Mouse (Mus musculus) limb, embryonic 15.5 days (tissue): ENCODE measurements around the gene Olfr222. TPM values are rescaled to one million over a fixed set of nuclear protein-coding genes. Genes with fewer than 3 reads are reported as not detected.

ENCODE experiments used
- ATAC-seq: fragments of 200-750 bp; cut with Nextera tagmentation; 2 replicates; pipeline ENCODE4 v1.8.0; 2017; ENCODE audit warnings: low read depth, moderate TSS enrichment; ENCODE audit not compliant: insufficient number of reproducible peaks, low FRiP score, low TSS enrichment
- H3K27ac ChIP-seq: fragments of 300-500 bp; sonication (generic); 2 replicates; pipeline ENCODE4 v1.5.1; 2015; ENCODE audit warnings: moderate library complexity, mild to moderate bottlenecking, inconsistent platforms
- H3K27me3 ChIP-seq: fragments of 300-500 bp; sonication (generic); 2 replicates; pipeline ENCODE4 v1.6.1; 2015; ENCODE audit warnings: inconsistent platforms
- H3K36me3 ChIP-seq: fragments of 300-500 bp; sonication (generic); 2 replicates; pipeline ENCODE4 v1.6.1; 2015; ENCODE audit warnings: inconsistent platforms
- H3K4me1 ChIP-seq: fragments of 300-500 bp; sonication (generic); 2 replicates; pipeline ENCODE4 v1.6.1; 2015; ENCODE audit warnings: inconsistent platforms
- H3K4me2 ChIP-seq: fragments of 300-500 bp; sonication (generic); 2 replicates; pipeline ENCODE4 v1.6.1; 2015; ENCODE audit warnings: mild to moderate bottlenecking, inconsistent platforms
- H3K4me3 ChIP-seq: fragments of 300-500 bp; sonication (generic); 2 replicates; pipeline ENCODE4 v1.5.1; 2015; ENCODE audit warnings: mild to moderate bottlenecking, inconsistent platforms
- H3K9ac ChIP-seq: fragments of 300-500 bp; sonication (generic); 2 replicates; pipeline ENCODE4 v1.6.1; 2015; ENCODE audit warnings: inconsistent platforms
- H3K9me3 ChIP-seq: fragments of 300-500 bp; sonication (generic); 2 replicates; pipeline ENCODE4 v1.6.1; 2016; ENCODE audit warnings: inconsistent platforms
- WGBS: fragments of 180-500 bp; shearing (Covaris S2); methylation state at CpG from one replicate; pipeline ENCODE4 v1.1.7; 2015; 5-methylcytosine and 5-hydroxymethylcytosine counted together
- polyA plus RNA-seq: library from polyadenylated mRNA; unstranded; fragments of >200 nt; fragmentation: Nextera tagmentation; extraction: Ambion mirVana; gene quantifications from 2 replicates; pipeline ENCODE4 v1.2.1, GENCODE M21; 2015

Olfr222 gene
- polyA plus RNA-seq, 1 experiment from 2014 or later: not detected

GRCm38 (mm10) chr11:59584539-59584938 is 8.5 kb upstream of the Olfr222 start:
- no peaks in the 10 kb centered on the region for H3K27me3 ChIP-seq

GRCm38 (mm10) chr11:59575726-59576125 is 309 bp downstream of the Olfr222 start:
- WGBS: 36% methylated on average over 9 of the region's 9 CpGs
- no peaks in the 10 kb centered on the region for H3K4me1 ChIP-seq
- H3K4me3 ChIP-seq: no peak overlapping the region
- H3K27me3 ChIP-seq: peaks cover 16% of the 10 kb centered on the region
- H3K9me3 ChIP-seq: no peaks in the 10 kb centered on the region
- no peak overlapping the region for H3K27ac ChIP-seq
- no peak for ATAC-seq
- no peak overlapping the region for H3K4me2 ChIP-seq
- no peaks in the 10 kb centered on the region for H3K36me3 ChIP-seq
- no peak overlapping the region for H3K9ac ChIP-seq

More at GRCm38 (mm10) chr11:59584539-59584938, 8.5 kb upstream of the Olfr222 start:
- no peak for ATAC-seq
- no peak overlapping the region for H3K9ac ChIP-seq
- no peaks in the 10 kb centered on the region for H3K36me3 ChIP-seq
- no peak overlapping the region for H3K4me2 ChIP-seq
- H3K4me1 ChIP-seq: no peaks in the 10 kb centered on the region
- no peak overlapping the region for H3K27ac ChIP-seq
- no peaks in the 10 kb centered on the region for H3K9me3 ChIP-seq
- no peak overlapping the region for H3K4me3 ChIP-seq
- WGBS: 28% methylated on average over 6 of the region's 6 CpGs

GRCm38 (mm10) chr11:59569306-59569705 is 6.7 kb downstream of the Olfr222 start:
- Histone ChIP-seq H3K4me2 (no peak overlapping the region), H3K4me3 (no peak overlapping the region), H3K36me3 (no peaks in the 10 kb centered on the region), H3K9ac (no peak overlapping the region), H3K4me1 (no peaks in the 10 kb centered on the region), H3K27ac (no peak overlapping the region), H3K27me3 (peaks cover 12% of the 10 kb centered on the region), H3K9me3 (no peaks in the 10 kb centered on the region)
- 70% methylated on average over 3 of the region's 3 CpGs for WGBS
- ATAC-seq: no peak

GRCm38 (mm10) chr11:59562837-59563236 is 13.2 kb downstream of the Olfr222 start:
- H3K27ac ChIP-seq: no peak overlapping the region
- H3K27me3 ChIP-seq: no peaks in the 10 kb centered on the region
- no peak overlapping the region for H3K4me3 ChIP-seq
- 70% methylated on average over 9 of the region's 9 CpGs for WGBS
- ATAC-seq: no peak
- no peaks in the 10 kb centered on the region for H3K9me3 ChIP-seq
- H3K36me3 ChIP-seq: no peaks in the 10 kb centered on the region
- no peak overlapping the region for H3K9ac ChIP-seq
- no peak overlapping the region for H3K4me2 ChIP-seq
- H3K4me1 ChIP-seq: no peaks in the 10 kb centered on the region

GRCm38 (mm10) chr11:59562336-59562735 is 13.7 kb downstream of the Olfr222 start:
- Histone ChIP-seq H3K4me3 (no peak overlapping the region), H3K9me3 (no peaks in the 10 kb centered on the region), H3K36me3 (no peaks in the 10 kb centered on the region), H3K4me2 (no peak overlapping the region), H3K9ac (no peak overlapping the region), H3K4me1 (no peaks in the 10 kb centered on the region), H3K27ac (no peak overlapping the region), H3K27me3 (no peaks in the 10 kb centered on the region)
- no peak for ATAC-seq
- 90% methylated on average over 4 of the region's 4 CpGs for WGBS

- Histone ChIP-seq H3K27ac (no peak overlapping the region), H3K27me3 (no peaks in the 10 kb centered on the region), H3K9me3 (no peaks in the 10 kb centered on the region), H3K36me3 (no peaks in the 10 kb centered on the region), H3K4me1 (no peaks in the 10 kb centered on the region), H3K4me3 (no peak overlapping the region), H3K9ac (no peak overlapping the region), H3K4me2 (no peak overlapping the region)
- 60% methylated on average over 3 of the region's 3 CpGs for WGBS
- ATAC-seq: no peak
Observed at GRCm38 (mm10) chr11:59560906-59561305, 15.1 kb downstream of the Olfr222 start.

- 77% methylated on average over 8 of the region's 8 CpGs for WGBS
- H3K9ac ChIP-seq: no peak overlapping the region
- no peak for ATAC-seq
- H3K36me3 ChIP-seq: no peaks in the 10 kb centered on the region
- no peak overlapping the region for H3K27ac ChIP-seq
- no peaks in the 10 kb centered on the region for H3K9me3 ChIP-seq
- H3K4me2 ChIP-seq: no peak overlapping the region
- no peak overlapping the region for H3K4me3 ChIP-seq
- no peaks in the 10 kb centered on the region for H3K4me1 ChIP-seq
- no peaks in the 10 kb centered on the region for H3K27me3 ChIP-seq
Observed at GRCm38 (mm10) chr11:59554535-59554934, 21.5 kb downstream of the Olfr222 start.

GRCm38 (mm10) chr11:59554127-59554526 is 21.9 kb downstream of the Olfr222 start:
- ATAC-seq: no peak
- H3K4me2 ChIP-seq: no peak overlapping the region
- no peaks in the 10 kb centered on the region for H3K27me3 ChIP-seq
- H3K9me3 ChIP-seq: no peaks in the 10 kb centered on the region
- H3K4me3 ChIP-seq: no peak overlapping the region
- H3K9ac ChIP-seq: no peak overlapping the region
- WGBS: 93% methylated on average over 11 of the region's 11 CpGs
- no peaks in the 10 kb centered on the region for H3K36me3 ChIP-seq
- H3K4me1 ChIP-seq: no peaks in the 10 kb centered on the region
- no peak overlapping the region for H3K27ac ChIP-seq

GRCm38 (mm10) chr11:59544005-59544404 is 32.0 kb downstream of the Olfr222 start:
- H3K36me3 ChIP-seq: no peaks in the 10 kb centered on the region
- ATAC-seq: no peak
- no peaks in the 10 kb centered on the region for H3K9me3 ChIP-seq
- H3K27ac ChIP-seq: no peak overlapping the region
- no peaks in the 10 kb centered on the region for H3K27me3 ChIP-seq
- no peaks in the 10 kb centered on the region for H3K4me1 ChIP-seq
- H3K4me3 ChIP-seq: no peak overlapping the region
- H3K9ac ChIP-seq: no peak overlapping the region
- no peak overlapping the region for H3K4me2 ChIP-seq
- WGBS: 81% methylated on average over 9 of the region's 9 CpGs

- H3K4me2 ChIP-seq: no peak overlapping the region
- no peak for ATAC-seq
- H3K27ac ChIP-seq: no peak overlapping the region
- H3K9ac ChIP-seq: no peak overlapping the region
- 67% methylated on average over 3 of the region's 3 CpGs for WGBS
- H3K4me1 ChIP-seq: peaks cover 3% of the 10 kb centered on the region
- H3K36me3 ChIP-seq: no peaks in the 10 kb centered on the region
- H3K4me3 ChIP-seq: no peak overlapping the region
- H3K9me3 ChIP-seq: no peaks in the 10 kb centered on the region
- H3K27me3 ChIP-seq: no peaks in the 10 kb centered on the region
Observed at GRCm38 (mm10) chr11:59543376-59543775, 32.7 kb downstream of the Olfr222 start.

GRCm38 (mm10) chr11:59542442-59542841 is 33.6 kb downstream of the Olfr222 start:
- ATAC-seq: no peak
- Histone ChIP-seq H3K4me1 (peaks cover 13% of the 10 kb centered on the region), H3K27ac (no peak overlapping the region), H3K4me3 (no peak overlapping the region), H3K9ac (no peak overlapping the region), H3K36me3 (no peaks in the 10 kb centered on the region), H3K27me3 (no peaks in the 10 kb centered on the region), H3K9me3 (no peaks in the 10 kb centered on the region), H3K4me2 (no peak overlapping the region)
- WGBS: 75% methylated on average over 6 of the region's 6 CpGs

GRCm38 (mm10) chr11:59541324-59541723 is 34.7 kb downstream of the Olfr222 start, which contains the start of gene Nlrp3:
Gene Nlrp3, plus strand, starts transcription at chr11:59541568.
- Histone ChIP-seq H3K9me3 (no peaks in the 10 kb centered on the region), H3K9ac (no peak within 1 kb of the TSS), H3K27ac (no peak within 1 kb of the TSS), H3K27me3 (no peaks in the 10 kb centered on the region), H3K4me2 (no peak within 1 kb of the TSS), H3K4me1 (peaks cover 15% of the 10 kb centered on the region), H3K4me3 (no peak within 1 kb of the TSS), H3K36me3 (no peaks in the 10 kb centered on the region)
- WGBS: 43% methylated on average over 3 of the region's 3 CpGs
- ATAC-seq: no peak

GRCm38 (mm10) chr11:59540123-59540522 is 35.9 kb downstream of the Olfr222 start:
- no peak overlapping the region for H3K4me3 ChIP-seq
- ATAC-seq: no peak
- no peaks in the 10 kb centered on the region for H3K27me3 ChIP-seq
- H3K36me3 ChIP-seq: no peaks in the 10 kb centered on the region
- H3K27ac ChIP-seq: no peak overlapping the region
- H3K4me2 ChIP-seq: no peak overlapping the region
- no peaks in the 10 kb centered on the region for H3K9me3 ChIP-seq
- peaks cover 15% of the 10 kb centered on the region for H3K4me1 ChIP-seq
- no peak overlapping the region for H3K9ac ChIP-seq
- WGBS: 75% methylated on average over 3 of the region's 3 CpGs
